Mouse (Mus musculus): ENCODE results near the gene Ctxn1. TPM values are rescaled to one million over a fixed set of nuclear protein-coding genes. Genes with fewer than 3 reads are reported as not detected.
"Not testable (repeated sequence)": the region's sequence is repeated elsewhere in the genome, so short reads cannot be mapped to it uniquely, and the experiment has no call there.

Gene Ctxn1
- polyA plus RNA-seq, 1 experiment from 2014 or later: 111 TPM

- Histone ChIP-seq H3K4me3 (replicated peaks) (no peak overlapping the region), H3K9me3 (no peaks in the 10 kb centered on the region), H3K27ac (no peak overlapping the region), H3K4me1 (replicated peaks) (peaks cover 11% of the 10 kb centered on the region), H3K27me3 (no peaks in the 10 kb centered on the region), H3K4me2 (no peak overlapping the region), H3K9ac (replicated peaks) (no peak overlapping the region), H3K36me3 (peaks cover 86% of the 10 kb centered on the region)
- ATAC-seq (ENCODE audit: insufficient number of reproducible peaks, insufficient read depth, low FRiP score, low TSS enrichment, low read depth): no peak
- 90% methylated on average over 8 of the region's 8 CpGs for WGBS
These were observed 4.2 kb upstream of the Ctxn1 start for GRCm38 (mm10) chr8:4263105-4263791.

GRCm38 (mm10) chr8:4259805-4260170 is 714 bp upstream of the Ctxn1 start:
- Histone ChIP-seq H3K4me2 (no peak overlapping the region), H3K27ac (peak overlapping the region; percentile 76), H3K27me3 (no peaks in the 10 kb centered on the region), H3K9me3 (no peaks in the 10 kb centered on the region), H3K36me3 (peaks cover 82% of the 10 kb centered on the region), H3K4me3 (replicated peaks) (no peak overlapping the region), H3K4me1 (replicated peaks) (peaks cover 27% of the 10 kb centered on the region), H3K9ac (replicated peaks) (0 out of 2 replicates have a peak overlapping the region, but pooled peaks have one; percentile 83)
- ATAC-seq (ENCODE audit: insufficient number of reproducible peaks, insufficient read depth, low FRiP score, low TSS enrichment, low read depth): no peak
- WGBS: 78% methylated on average over 4 of the region's 4 CpGs

- H3K4me3 ChIP-seq (replicated peaks): peak overlapping the region; percentile 82
- peaks cover 35% of the 10 kb centered on the region for H3K4me1 ChIP-seq (replicated peaks)
- peak overlapping the region; percentile 83 for H3K9ac ChIP-seq (replicated peaks)
- peak overlapping the region; percentile 71 for H3K4me2 ChIP-seq
- peak; percentile 76 for ATAC-seq (ENCODE audit: insufficient number of reproducible peaks, insufficient read depth, low FRiP score, low TSS enrichment, low read depth)
- under 1% methylated on average over 31 of the region's 32 CpGs for WGBS
- no peaks in the 10 kb centered on the region for H3K9me3 ChIP-seq
- no peaks in the 10 kb centered on the region for H3K27me3 ChIP-seq
- H3K36me3 ChIP-seq: peaks cover 77% of the 10 kb centered on the region
- H3K27ac ChIP-seq: peak overlapping the region; percentile 89
These were observed 396 bp downstream of the Ctxn1 start for GRCm38 (mm10) chr8:4258678-4259077.

- WGBS: 3% methylated on average over 35 of the region's 35 CpGs
- no peaks in the 10 kb centered on the region for H3K27me3 ChIP-seq
These were observed 841 bp downstream of the Ctxn1 start for GRCm38 (mm10) chr8:4258233-4258632.

GRCm38 (mm10) chr8:4257350-4257749 is 1.7 kb downstream of the Ctxn1 start:
- peak overlapping the region; percentile 71 for H3K4me2 ChIP-seq
- peak overlapping the region; percentile 83; the same call in 1 of the 2 replicates for H3K9ac ChIP-seq (replicated peaks)
- H3K36me3 ChIP-seq: peaks cover 64% of the 10 kb centered on the region
- no peaks in the 10 kb centered on the region for H3K27me3 ChIP-seq
- no peak for ATAC-seq (ENCODE audit: insufficient number of reproducible peaks, insufficient read depth, low FRiP score, low TSS enrichment, low read depth)
- no peaks in the 10 kb centered on the region for H3K9me3 ChIP-seq
- H3K27ac ChIP-seq: 0 out of 2 replicates have a peak overlapping the region, but pooled peaks have one; percentile 89
- peaks cover 39% of the 10 kb centered on the region for H3K4me1 ChIP-seq (replicated peaks)
- H3K4me3 ChIP-seq (replicated peaks): peak overlapping the region; percentile 82
- WGBS: 75% methylated on average over 4 of the region's 4 CpGs

More at GRCm38 (mm10) chr8:4258233-4258632, 841 bp downstream of the Ctxn1 start:
- Histone ChIP-seq H3K4me2 (peak overlapping the region; percentile 71), H3K9me3 (no peaks in the 10 kb centered on the region), H3K4me3 (replicated peaks) (peak overlapping the region; percentile 82), H3K4me1 (replicated peaks) (peaks cover 36% of the 10 kb centered on the region), H3K27ac (peak overlapping the region; percentile 89), H3K36me3 (peaks cover 73% of the 10 kb centered on the region), H3K9ac (replicated peaks) (peak overlapping the region; percentile 83)
- peak; percentile 27 for ATAC-seq (ENCODE audit: insufficient number of reproducible peaks, insufficient read depth, low FRiP score, low TSS enrichment, low read depth)

- H3K4me2 ChIP-seq: no peak overlapping the region; the same call in 1 of the 2 replicates
- H3K4me1 ChIP-seq (replicated peaks): peaks cover 42% of the 10 kb centered on the region
These were observed 2.2 kb downstream of the Ctxn1 start for GRCm38 (mm10) chr8:4256911-4257310.

GRCm38 (mm10) chr8:4255471-4255870 is 3.6 kb downstream of the Ctxn1 start:
- peaks cover 44% of the 10 kb centered on the region for H3K4me1 ChIP-seq (replicated peaks)
- 89% methylated on average over 7 of the region's 7 CpGs for WGBS
- H3K4me3 ChIP-seq (replicated peaks): not testable (repeated sequence)

More at GRCm38 (mm10) chr8:4256911-4257310, 2.2 kb downstream of the Ctxn1 start:
- H3K9me3 ChIP-seq: no peaks in the 10 kb centered on the region
- H3K36me3 ChIP-seq: peaks cover 59% of the 10 kb centered on the region
- H3K4me3 ChIP-seq (replicated peaks): no peak overlapping the region
- ATAC-seq (ENCODE audit: insufficient number of reproducible peaks, insufficient read depth, low FRiP score, low TSS enrichment, low read depth): no peak
- H3K27ac ChIP-seq: 0 out of 2 replicates have a peak overlapping the region, but pooled peaks have one; percentile 23
- H3K27me3 ChIP-seq: no peaks in the 10 kb centered on the region
- 60% methylated on average over 4 of the region's 4 CpGs for WGBS
- 0 out of 2 replicates have a peak overlapping the region, but pooled peaks have one; percentile 83 for H3K9ac ChIP-seq (replicated peaks)

GRCm38 (mm10) chr8:4254001-4254400 is 5.1 kb downstream of the Ctxn1 start:
- H3K9ac ChIP-seq (replicated peaks): peak overlapping the region; percentile 80; the same call in 1 of the 2 replicates
- H3K4me3 ChIP-seq (replicated peaks): peak overlapping the region; percentile 84
- H3K9me3 ChIP-seq: no peaks in the 10 kb centered on the region
- no peaks in the 10 kb centered on the region; the same call in 1 of the 2 replicates for H3K27me3 ChIP-seq
- peak overlapping the region; percentile 62; the same call in 1 of the 2 replicates for H3K27ac ChIP-seq
- WGBS: 68% methylated on average over 6 of the region's 6 CpGs
- peaks cover 45% of the 10 kb centered on the region for H3K4me1 ChIP-seq (replicated peaks)
- peaks cover 49% of the 10 kb centered on the region for H3K36me3 ChIP-seq
- no peak for ATAC-seq (ENCODE audit: insufficient number of reproducible peaks, insufficient read depth, low FRiP score, low TSS enrichment, low read depth)
- peak overlapping the region; percentile 82 for H3K4me2 ChIP-seq

More at GRCm38 (mm10) chr8:4255471-4255870, 3.6 kb downstream of the Ctxn1 start:
- H3K27ac ChIP-seq; H3K9ac ChIP-seq (replicated peaks); H3K4me2 ChIP-seq; ATAC-seq (ENCODE audit: insufficient number of reproducible peaks, insufficient read depth, low FRiP score, low TSS enrichment, low read depth); H3K9me3 ChIP-seq; H3K27me3 ChIP-seq: not testable (repeated sequence)
- H3K36me3 ChIP-seq: peaks cover 45% of the 10 kb centered on the region

- WGBS: under 1% methylated on average over 69 of the region's 69 CpGs
- peak within 1 kb of the TSS; percentile 92 for H3K27ac ChIP-seq
- peak within 1 kb of the TSS; percentile 84 for H3K4me3 ChIP-seq (replicated peaks)
- H3K4me2 ChIP-seq: peak within 1 kb of the TSS; percentile 82
- peaks cover 57% of the 10 kb centered on the region for H3K36me3 ChIP-seq
- peak within 1 kb of the TSS; percentile 80 for H3K9ac ChIP-seq (replicated peaks)
- H3K9me3 ChIP-seq: no peaks in the 10 kb centered on the region
- ATAC-seq (ENCODE audit: insufficient number of reproducible peaks, insufficient read depth, low FRiP score, low TSS enrichment, low read depth): peak; percentile 87
- H3K4me1 ChIP-seq (replicated peaks): peaks cover 51% of the 10 kb centered on the region
- H3K27me3 ChIP-seq: peaks cover 4% of the 10 kb centered on the region
These were observed 5.9 kb downstream of the Ctxn1 start, which contains the start of gene Snapc2 for GRCm38 (mm10) chr8:4252934-4253841. Gene Snapc2, plus strand, starts transcription at chr8:4253080.

GRCm38 (mm10) chr8:4252116-4252760 is 6.8 kb downstream of the Ctxn1 start:
- no peak for ATAC-seq (ENCODE audit: insufficient number of reproducible peaks, insufficient read depth, low FRiP score, low TSS enrichment, low read depth)
- Histone ChIP-seq H3K9ac (replicated peaks) (peak overlapping the region; percentile 45; the same call in 1 of the 2 replicates), H3K36me3 (peaks cover 60% of the 10 kb centered on the region)

More at GRCm38 (mm10) chr8:4252116-4252760, 6.8 kb downstream of the Ctxn1 start:
- Histone ChIP-seq H3K27ac (peak overlapping the region; percentile 92; the same call in 1 of the 2 replicates), H3K27me3 (peaks cover 4% of the 10 kb centered on the region), H3K4me1 (replicated peaks) (peaks cover 44% of the 10 kb centered on the region), H3K9me3 (no peaks in the 10 kb centered on the region), H3K4me3 (replicated peaks) (peak overlapping the region; percentile 84), H3K4me2 (peak overlapping the region; percentile 82)
- WGBS: 50% methylated on average over 8 of the region's 8 CpGs

All from limb, embryonic 12.5 days (tissue).